Mouse (Mus musculus): ENCODE results near the gene Gprasp2. TPM values are rescaled to one million over a fixed set of nuclear protein-coding genes. Genes with fewer than 3 reads are reported as not detected.
A peak's percentile ranks its signal among the peaks of the same experiment; 100 is the strongest.
"Not testable (repeated sequence)": the region's sequence is repeated elsewhere in the genome, so short reads cannot be mapped to it uniquely, and the experiment has no call there.

Gprasp2 gene
- total RNA-seq (2021) = 100 to 1,000 TPM; 151 to 199 TPM
- long read RNA-seq, partial matches to known transcripts = 1 of 36 reads
- long read RNA-seq, other reads (novel, unspliced or antisense) = 28 of 36 reads

- DNase-seq (ENCODE audit: low spot score in 2 of 2) = peak; percentile 65 to 74
Measured at GRCm38 (mm10) chrX:135838521-135839360, at the start of gene Gprasp2. Gene Gprasp2 (plus strand): TSS chrX:135839034.

GRCm38 (mm10) chrX:135791536-135791935 is 47.3 kb upstream of the Gprasp2 start:
- no peak for DNase-seq (ENCODE audit: low spot score in 2 of 2)

- DNase-seq (ENCODE audit: low spot score in 2 of 2) = no peak
Measured at GRCm38 (mm10) chrX:135792326-135792725, 46.5 kb upstream of the Gprasp2 start.

- DNase-seq (ENCODE audit: low spot score in 2 of 2) = peak; percentile 66 to 78
Measured at GRCm38 (mm10) chrX:135795591-135796304, 43.1 kb upstream of the Gprasp2 start.

GRCm38 (mm10) chrX:135796305-135797211 is 42.3 kb upstream of the Gprasp2 start:
- peak; percentile 12 to 29 for DNase-seq (ENCODE audit: low spot score in 2 of 2)

GRCm38 (mm10) chrX:135797212-135797644 is 41.6 kb upstream of the Gprasp2 start, which contains the start of gene Bhlhb9:
Gene Bhlhb9 (plus strand): TSS chrX:135797594.
- peak; percentile 51 to 56 for DNase-seq (ENCODE audit: low spot score in 2 of 2)

GRCm38 (mm10) chrX:135804149-135804548 is 34.7 kb upstream of the Gprasp2 start:
- no peak for DNase-seq (ENCODE audit: low spot score in 2 of 2)

- peak; percentile 32 to 60 for DNase-seq (ENCODE audit: low spot score in 2 of 2)
Measured at GRCm38 (mm10) chrX:135805780-135806179, 33.1 kb upstream of the Gprasp2 start.

- not testable (repeated sequence) for DNase-seq (ENCODE audit: low spot score in 2 of 2)
Measured at GRCm38 (mm10) chrX:135835896-135836295, 2.9 kb upstream of the Gprasp2 start.

GRCm38 (mm10) chrX:135837896-135838295 is 938 bp upstream of the Gprasp2 start:
- no peak for DNase-seq (ENCODE audit: low spot score in 2 of 2)

GRCm38 (mm10) chrX:135839397-135840391 is 860 bp downstream of the Gprasp2 start:
- peak; percentile 45 to 55 for DNase-seq (ENCODE audit: low spot score in 2 of 2)

- not testable (repeated sequence) for DNase-seq (ENCODE audit: low spot score in 2 of 2)
Measured at GRCm38 (mm10) chrX:135866806-135867205, 28.0 kb downstream of the Gprasp2 start.

- DNase-seq (ENCODE audit: low spot score in 2 of 2) = no peak
Measured at GRCm38 (mm10) chrX:135876679-135877078, 37.8 kb downstream of the Gprasp2 start.

GRCm38 (mm10) chrX:135879626-135880025 is 40.8 kb downstream of the Gprasp2 start:
- DNase-seq (ENCODE audit: low spot score in 2 of 2) = no peak

- DNase-seq (ENCODE audit: low spot score in 2 of 2) = peak; percentile 76 to 84
Measured at GRCm38 (mm10) chrX:135885411-135886233, 46.8 kb downstream of the Gprasp2 start.

GRCm38 (mm10) chrX:135886234-135886585 is 47.4 kb downstream of the Gprasp2 start:
- peak in 1 of 2 experiments; percentile 26 for DNase-seq (ENCODE audit: low spot score in 2 of 2)

All from layer of hippocampus, postnatal 10 days (tissue).